Mouse (Mus musculus) MEL (cell line): ENCODE measurements around the gene Lpxn. TPM values are rescaled to one million over a fixed set of nuclear protein-coding genes. Genes with fewer than 3 reads are reported as not detected.

ENCODE experiments used
- DNase-seq: peaks from one replicate; pipeline ENCODE4 v3.0.0; 2011; ENCODE audit warnings: low read depth, low spot score
- H3K27ac ChIP-seq: 2 replicates; pipeline ENCODE4 v1.5.1; 2012; ENCODE audit warnings: low read depth, mild to moderate bottlenecking, control low read depth, low read length, moderate library complexity; ENCODE audit not compliant: control insufficient read depth
- H3K27me3 ChIP-seq, 2 experiments: fragments of 150-350 bp in 1 of 2; sonication (generic) in 1 of 2; 2 replicates each; pipeline ENCODE4 v1.6.1; 2012; ENCODE audit warnings: low read length in 2 of 2, mild to moderate bottlenecking in 2 of 2, improper control_type of control experiment in 1 of 2, moderate library complexity in 1 of 2; ENCODE audit not compliant: insufficient read depth in 2 of 2, control insufficient read depth in 1 of 2
- H3K36me3 ChIP-seq, 2 experiments: 2 replicates each; pipeline ENCODE4 v1.6.1; 2012 to 2014; ENCODE audit warnings: low read length in 2 of 2, improper control_type of control experiment in 1 of 2, inconsistent platforms in 1 of 2, mild to moderate bottlenecking in 1 of 2; ENCODE audit not compliant: insufficient read depth in 2 of 2, control insufficient read depth in 1 of 2
- H3K4me1 ChIP-seq, 2 experiments: fragments of 150-350 bp in 1 of 2; sonication (generic) in 1 of 2; 2 replicates each; pipeline ENCODE4 v1.6.1; 2012; ENCODE audit warnings: low read length in 2 of 2, improper control_type of control experiment in 1 of 2, mild to moderate bottlenecking in 1 of 2; ENCODE audit not compliant: insufficient read depth in 2 of 2, control insufficient read depth in 1 of 2
- H3K4me3 ChIP-seq, 2 experiments: fragments of 150-350 bp in 1 of 2; sonication (generic) in 1 of 2; 2 replicates each; pipeline ENCODE4 v1.5.1; 2012; ENCODE audit warnings: low read depth in 2 of 2, low read length in 2 of 2, mild to moderate bottlenecking in 2 of 2, moderate library complexity in 2 of 2, control low read depth in 1 of 2, improper control_type of control experiment in 1 of 2; ENCODE audit not compliant: control insufficient read depth in 1 of 2, insufficient read depth in 1 of 2
- H3K79me2 ChIP-seq: 2 replicates; pipeline ENCODE4 v1.6.1; 2012; ENCODE audit warnings: mild to moderate bottlenecking, low read length, moderate library complexity; ENCODE audit not compliant: control insufficient read depth, poor library complexity, insufficient read depth
- H3K9ac ChIP-seq: 2 replicates; pipeline ENCODE4 v1.6.1; 2012; ENCODE audit warnings: low read depth, mild to moderate bottlenecking, control low read depth, low read length, moderate library complexity; ENCODE audit not compliant: control insufficient read depth, poor library complexity, severe bottlenecking
- H3K9me3 ChIP-seq: fragments of 150-350 bp; sonication (generic); replicated peaks from 2 replicates; pipeline ENCODE4 v1.6.1; 2012; ENCODE audit warnings: mild to moderate bottlenecking, low read length, improper control_type of control experiment, moderate library complexity; ENCODE audit not compliant: insufficient read depth
- CHD2 ChIP-seq: IDR thresholded peaks from 2 replicates; pipeline ENCODE4 v1.6.1; 2011; ENCODE audit warnings: low read length, improper control_type of control experiment
- CTCF ChIP-seq, 3 experiments: IDR thresholded peaks in 2 of 3; conservative IDR thresholded peaks in 1 of 3; 2 replicates each; pipeline ENCODE4 v1.5.1; 2011 to 2012; ENCODE audit warnings: low read length in 3 of 3, low read depth in 2 of 3, mild to moderate bottlenecking in 2 of 3, improper control_type of control experiment in 1 of 3, inconsistent platforms in 1 of 3, mixed read lengths in 1 of 3, moderate library complexity in 1 of 3; ENCODE audit not compliant: control insufficient read depth in 1 of 3, insufficient read depth in 1 of 3, poor library complexity in 1 of 3, severe bottlenecking in 1 of 3
- E2F4 ChIP-seq: IDR thresholded peaks from 2 replicates; pipeline ENCODE4 v1.6.1; 2011; ENCODE audit warnings: low read depth, low read length, improper control_type of control experiment, borderline replicate concordance
- ELF1 ChIP-seq: IDR thresholded peaks from 2 replicates; pipeline ENCODE4 v1.6.1; 2014; ENCODE audit warnings: low read depth, mild to moderate bottlenecking, inconsistent platforms, low read length, improper control_type of control experiment, moderate library complexity
- EP300 ChIP-seq, 2 experiments: IDR thresholded peaks; 2 replicates each; pipeline ENCODE4 v1.6.1; 2011; ENCODE audit warnings: improper control_type of control experiment in 2 of 2, low read length in 2 of 2, low read depth in 1 of 2, mild to moderate bottlenecking in 1 of 2
- GABPA ChIP-seq: IDR thresholded peaks from 2 replicates; pipeline ENCODE4 v1.6.1; 2012; ENCODE audit warnings: low read depth, mild to moderate bottlenecking, inconsistent platforms, low read length, improper control_type of control experiment, moderate library complexity
- GATA1 ChIP-seq: IDR thresholded peaks from 2 replicates; pipeline ENCODE4 v1.6.1; 2011; ENCODE audit warnings: low read depth, low read length, improper control_type of control experiment
- HCFC1 ChIP-seq: IDR thresholded peaks from 2 replicates; pipeline ENCODE4 v1.6.1; 2012; ENCODE audit warnings: low read depth, mild to moderate bottlenecking, inconsistent platforms, low read length, improper control_type of control experiment, moderate library complexity
- JUND ChIP-seq: IDR thresholded peaks from 2 replicates; pipeline ENCODE4 v1.6.1; 2011; ENCODE audit warnings: low read depth, mild to moderate bottlenecking, improper control_type of control experiment, low read length
- KAT2A ChIP-seq: conservative IDR thresholded peaks from 2 replicates; pipeline ENCODE4 v1.6.1; 2012; ENCODE audit warnings: low read depth, low read length, improper control_type of control experiment, inconsistent platforms
- MAZ ChIP-seq: IDR thresholded peaks from 2 replicates; pipeline ENCODE4 v1.6.1; 2012; ENCODE audit warnings: low read depth, mild to moderate bottlenecking, inconsistent platforms, low read length, improper control_type of control experiment
- MXI1 ChIP-seq: IDR thresholded peaks from 2 replicates; pipeline ENCODE4 v1.6.1; 2011; ENCODE audit warnings: mild to moderate bottlenecking, low read depth, low read length, improper control_type of control experiment
- MYC ChIP-seq: IDR thresholded peaks from 2 replicates; pipeline ENCODE4 v1.6.1; 2011; ENCODE audit warnings: low read depth, mild to moderate bottlenecking, low read length, improper control_type of control experiment, moderate library complexity
- NELFE ChIP-seq: IDR thresholded peaks from 2 replicates; pipeline ENCODE4 v1.6.1; 2011; ENCODE audit warnings: low read depth, low read length, improper control_type of control experiment
- NRF1 ChIP-seq: IDR thresholded peaks from 2 replicates; pipeline ENCODE4 v1.6.1; 2014; ENCODE audit warnings: low read depth, mild to moderate bottlenecking, inconsistent platforms, low read length, improper control_type of control experiment, moderate library complexity; ENCODE audit not compliant: poor library complexity, insufficient read depth, severe bottlenecking
- POLR2AphosphoS2 ChIP-seq: IDR thresholded peaks from 2 replicates; pipeline ENCODE4 v1.6.1; 2011; ENCODE audit warnings: low read length, improper control_type of control experiment
- RCOR1 ChIP-seq: IDR thresholded peaks from 2 replicates; pipeline ENCODE4 v1.6.1; 2012; ENCODE audit warnings: low read depth, mild to moderate bottlenecking, inconsistent platforms, low read length, improper control_type of control experiment
- SIN3A ChIP-seq: IDR thresholded peaks from 2 replicates; pipeline ENCODE4 v1.6.1; 2012; ENCODE audit warnings: low read length, improper control_type of control experiment, inconsistent platforms
- TCF12 ChIP-seq: IDR thresholded peaks from 2 replicates; pipeline ENCODE4 v1.6.1; 2014; ENCODE audit warnings: low read depth, mild to moderate bottlenecking, inconsistent platforms, low read length, improper control_type of control experiment, moderate library complexity
- USF2 ChIP-seq, 2 experiments: IDR thresholded peaks; 2 replicates each; pipeline ENCODE4 v1.6.1; 2011 to 2012; ENCODE audit warnings: improper control_type of control experiment in 2 of 2, low read length in 2 of 2, borderline replicate concordance in 1 of 2, inconsistent platforms in 1 of 2, low read depth in 1 of 2, mild to moderate bottlenecking in 1 of 2; ENCODE audit not compliant: insufficient read depth in 1 of 2
- ZKSCAN1 ChIP-seq: IDR thresholded peaks from 2 replicates; pipeline ENCODE4 v1.6.1; 2012; ENCODE audit warnings: low read depth, mild to moderate bottlenecking, inconsistent platforms, low read length, improper control_type of control experiment, moderate library complexity
- ZMIZ1 ChIP-seq: IDR thresholded peaks from 2 replicates; pipeline ENCODE4 v1.6.1; 2012; ENCODE audit warnings: low read depth, mild to moderate bottlenecking, inconsistent platforms, low read length, improper control_type of control experiment, moderate library complexity
- ZNF384 ChIP-seq: IDR thresholded peaks from 2 replicates; pipeline ENCODE4 v1.6.1; 2012; ENCODE audit warnings: low read depth, mild to moderate bottlenecking, inconsistent platforms, low read length, improper control_type of control experiment
- polyA plus RNA-seq, 2 experiments: library from polyadenylated mRNA; stranded (reverse) in 1 of 2; unstranded in 1 of 2; fragments of >175 nt in 1 of 2; fragments of >200 nt in 1 of 2; gene quantifications; 2 replicates each; pipeline versions ENCODE4 v1.2.1 to v1.2.4; 2012; ENCODE audit warnings: low replicate concordance in 2 of 2, low read depth in 1 of 2; ENCODE audit not compliant: insufficient read length in 2 of 2, insufficient read depth in 1 of 2, missing spikeins in 1 of 2
- total RNA-seq: library from RNA; depleted of rRNA; stranded (reverse); fragments of 300-350 nt; gene quantifications from 2 replicates; pipeline ENCODE4 v1.2.3, GENCODE M21; 2012

Lpxn gene
- total and polyA plus RNA-seq, 3 experiments: 9.9 to 12.3 TPM; not detected in 1

DNA sequence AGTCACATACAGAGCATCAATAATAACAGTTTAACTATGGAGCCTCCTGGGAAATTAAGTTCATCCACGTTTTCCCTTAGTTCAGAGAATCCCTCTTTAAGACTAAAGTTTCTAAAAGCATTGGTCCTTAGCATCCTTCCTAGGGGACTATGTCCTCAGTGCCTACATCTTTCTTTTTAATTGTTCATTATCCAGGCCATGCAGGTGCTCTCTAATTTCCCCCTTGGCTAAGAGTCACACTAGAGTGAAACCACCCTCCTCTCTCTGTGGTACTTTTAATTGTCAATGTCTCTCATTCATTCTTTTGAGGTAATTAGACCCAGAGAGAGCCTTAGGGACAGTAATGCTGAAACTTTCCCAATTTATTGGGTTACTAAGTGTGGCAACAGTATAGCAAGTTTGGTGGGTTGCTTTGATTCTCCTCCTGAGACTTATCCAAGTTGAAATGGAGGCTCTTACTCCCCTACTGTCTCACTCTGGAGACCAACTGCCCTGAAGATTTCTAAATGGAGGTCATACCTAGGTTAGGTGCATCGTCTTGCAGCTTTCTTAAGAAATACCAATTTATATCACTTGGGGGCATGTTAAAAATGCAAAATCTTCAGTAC lies 34.9 kb downstream of the Lpxn start:
- no peaks in the 10 kb centered on the region for H3K27me3 ChIP-seq
- H3K79me2 ChIP-seq: no peaks in the 10 kb centered on the region
- peaks cover 0 to 31% of the 10 kb centered on the region in 2 experiments; a peak in 2 of 4 replicates for H3K36me3 ChIP-seq
- H3K9me3 ChIP-seq: no peaks in the 10 kb centered on the region
- no peak for DNase-seq
- TF ChIP-seq HCFC1: no peak
- TF ChIP-seq ZNF384: no peak
- TF ChIP-seq MYC: no peak
- no peak for TF ChIP-seq EP300 (IDR thresholded peaks at IDR 0.05; ENCODE audit: low read depth in 1 of 2, low read length in 2 of 2)
- no peak for TF ChIP-seq GABPA
- no peak for TF ChIP-seq ZMIZ1
- TF ChIP-seq, all 39 proteins: peak for 0
- Histone ChIP-seq H3K4me3 (no peak overlapping the region), H3K9ac (no peak overlapping the region), H3K27ac (no peak overlapping the region), H3K4me1 (peaks cover 8 to 17% of the 10 kb centered on the region in 2 experiments)

DNA sequence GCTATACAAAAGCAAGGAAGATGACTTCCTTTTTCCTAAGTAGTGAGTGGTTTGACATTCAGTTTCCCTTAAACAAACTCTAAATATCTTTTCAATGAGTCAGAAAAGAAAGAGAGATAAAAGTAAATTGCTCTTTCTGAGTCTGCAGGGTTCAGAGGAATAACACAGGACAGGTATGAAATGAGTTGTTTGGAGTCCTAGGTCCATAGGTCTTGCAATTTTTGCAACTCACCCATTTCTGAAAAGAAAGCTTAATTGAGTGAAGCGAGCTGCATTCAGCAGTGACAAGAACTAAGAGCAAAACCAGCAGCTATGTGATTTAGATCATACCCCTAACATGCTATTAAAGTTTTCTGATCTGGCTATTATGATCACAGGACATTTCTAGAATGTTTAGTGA lies 35.6 kb downstream of the Lpxn start:
- TF ChIP-seq NRF1: no peak
- peak; percentile 33; the same call in 1 of the 2 replicates for TF ChIP-seq ZNF384
- no peak overlapping the region for H3K27ac ChIP-seq
- H3K9me3 ChIP-seq: no peaks in the 10 kb centered on the region
- H3K9ac ChIP-seq: no peak overlapping the region
- H3K4me3 ChIP-seq: no peak overlapping the region
- H3K79me2 ChIP-seq: no peaks in the 10 kb centered on the region
- no peaks in the 10 kb centered on the region for H3K27me3 ChIP-seq
- H3K36me3 ChIP-seq: peaks cover 0 to 31% of the 10 kb centered on the region in 2 experiments; a peak in 2 of 4 replicates
- H3K4me1 ChIP-seq: peaks cover 8 to 17% of the 10 kb centered on the region in 2 experiments
- no peak for DNase-seq

DNA sequence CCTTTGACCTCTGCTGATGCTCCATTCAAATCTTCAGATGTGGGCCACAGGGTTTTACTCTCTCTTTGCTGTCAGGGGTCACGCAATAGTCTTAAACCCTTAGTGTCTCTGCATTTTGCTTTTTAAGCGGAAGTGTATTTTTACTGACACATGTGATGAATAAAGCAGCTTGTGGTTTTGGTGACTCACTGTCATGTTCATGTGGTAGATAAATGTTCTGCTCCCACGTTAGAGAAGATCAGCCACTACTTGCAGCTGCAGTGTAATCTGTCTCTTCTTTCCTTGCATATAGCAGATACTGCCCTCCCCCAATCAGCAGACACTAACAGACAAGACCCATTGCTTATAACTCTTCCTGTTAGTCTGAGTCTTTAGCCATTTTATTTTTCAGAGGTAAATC lies 37.6 kb downstream of the Lpxn start:
- DNase-seq: peak; percentile 95
- H3K27ac ChIP-seq: peak overlapping the region; percentile 83
- peaks cover 0 to 36% of the 10 kb centered on the region in 2 experiments; a peak in 2 of 4 replicates for H3K36me3 ChIP-seq
- peak; percentile 96 for TF ChIP-seq RCOR1
- peak; percentile 32; the same call in 1 of the 2 replicates for TF ChIP-seq NELFE
- peak; percentile 96 for TF ChIP-seq MYC
- TF ChIP-seq CTCF (IDR thresholded peaks at IDR 0.05 in 2 of 3, conservative IDR thresholded peaks at IDR 0.05 in 1 of 3; ENCODE audit: control insufficient read depth in 1 of 3, insufficient read depth in 1 of 3, low read depth in 2 of 3, low read length in 3 of 3, poor library complexity in 1 of 3, severe bottlenecking in 1 of 3): no peak
- TF ChIP-seq MAZ: no peak
- TF ChIP-seq NRF1: no peak
- 0 out of 2 replicates have a peak, but pooled peaks have one; percentile 49 for TF ChIP-seq KAT2A
- peak; percentile 69; the same call in 1 of the 2 replicates for TF ChIP-seq E2F4
- peak; percentile 97 for TF ChIP-seq GATA1
- peak; percentile 99 for TF ChIP-seq JUND
- peak; percentile 80 for TF ChIP-seq CHD2
- peak; percentile 95 for TF ChIP-seq TCF12
- TF ChIP-seq ELF1: peak; percentile 59; the same call in 1 of the 2 replicates
- TF ChIP-seq HCFC1: peak; percentile 67; the same call in 1 of the 2 replicates
- TF ChIP-seq ZKSCAN1: peak; percentile 62; the same call in 1 of the 2 replicates
- peak; percentile 94 for TF ChIP-seq MXI1
- TF ChIP-seq SIN3A: peak; percentile 98
- no peak for TF ChIP-seq GABPA
- TF ChIP-seq USF2 (IDR thresholded peaks at IDR 0.05; ENCODE audit: borderline replicate concordance in 1 of 2, insufficient read depth in 1 of 2, low read depth in 1 of 2, low read length in 2 of 2): no peak
- TF ChIP-seq POLR2AphosphoS2: 0 out of 2 replicates have a peak, but pooled peaks have one; percentile 40

More for the DNA sequence above, 37.6 kb downstream of the Lpxn start:
- Histone ChIP-seq H3K9me3 (no peaks in the 10 kb centered on the region), H3K9ac (peak overlapping the region; percentile 12; the same call in 1 of the 2 replicates), H3K79me2 (no peaks in the 10 kb centered on the region), H3K4me3 (no peak overlapping the region), H3K4me1 (peaks cover 8 to 17% of the 10 kb centered on the region in 2 experiments), H3K27me3 (no peaks in the 10 kb centered on the region)
